Mouse (Mus musculus) adrenal gland, postnatal 25 days (tissue): Measurements from ENCODE around the gene A730049H05Rik. TPM values are rescaled to one million over a fixed set of nuclear protein-coding genes. Genes with fewer than 3 reads are reported as not detected.

ENCODE experiments used
- DNase-seq: peaks from one replicate; pipeline ENCODE4 v3.0.0; 2021; ENCODE audit warnings: mixed read lengths
- total RNA-seq: library from RNA; stranded (reverse); gene quantifications from 2 replicates; pipeline ENCODE4 v1.2.3, GENCODE M21; 2021

The A730049H05Rik gene
- total RNA-seq, 1 experiment from 2014 or later = 3.0 TPM

GRCm38 (mm10) chr6:92829148-92829547 is 12.9 kb downstream of the A730049H05Rik start:
- DNase-seq = no peak

GRCm38 (mm10) chr6:92831106-92831505 is 14.8 kb downstream of the A730049H05Rik start:
- DNase-seq = no peak

GRCm38 (mm10) chr6:92842000-92842399 is 25.7 kb downstream of the A730049H05Rik start:
- no peak for DNase-seq

- no peak for DNase-seq
These were observed 27.2 kb downstream of the A730049H05Rik start for GRCm38 (mm10) chr6:92843474-92843873.

GRCm38 (mm10) chr6:92845898-92846297 is 29.6 kb downstream of the A730049H05Rik start:
- DNase-seq = no peak

- peak; percentile 22 for DNase-seq
These were observed 30.3 kb downstream of the A730049H05Rik start for GRCm38 (mm10) chr6:92846614-92847013.

- DNase-seq = no peak
These were observed 32.9 kb downstream of the A730049H05Rik start for GRCm38 (mm10) chr6:92849208-92849607.

GRCm38 (mm10) chr6:92850250-92850649 is 34.0 kb downstream of the A730049H05Rik start:
- peak; percentile 39 for DNase-seq

- no peak for DNase-seq
These were observed 38.6 kb downstream of the A730049H05Rik start for GRCm38 (mm10) chr6:92854873-92855272.

GRCm38 (mm10) chr6:92857761-92858160 is 41.5 kb downstream of the A730049H05Rik start:
- DNase-seq = no peak

GRCm38 (mm10) chr6:92858721-92859510 is 42.6 kb downstream of the A730049H05Rik start:
- DNase-seq = no peak

- DNase-seq = no peak
These were observed 44.1 kb downstream of the A730049H05Rik start for GRCm38 (mm10) chr6:92860285-92860912.

GRCm38 (mm10) chr6:92862599-92862998 is 46.3 kb downstream of the A730049H05Rik start:
- DNase-seq = no peak

GRCm38 (mm10) chr6:92869089-92869581 is 52.9 kb downstream of the A730049H05Rik start, which contains the start of gene Gm15737:
Gm15737 (plus strand) TSS chr6:92869357.
- DNase-seq = no peak

GRCm38 (mm10) chr6:92869582-92870219 is 53.4 kb downstream of the A730049H05Rik start:
- DNase-seq = no peak

- DNase-seq = no peak
These were observed 55.5 kb downstream of the A730049H05Rik start for GRCm38 (mm10) chr6:92871813-92872212.

GRCm38 (mm10) chr6:92872766-92873165 is 56.5 kb downstream of the A730049H05Rik start:
- DNase-seq = no peak

GRCm38 (mm10) chr6:92874854-92875253 is 58.6 kb downstream of the A730049H05Rik start:
- no peak for DNase-seq

GRCm38 (mm10) chr6:92875340-92875739 is 59.1 kb downstream of the A730049H05Rik start:
- no peak for DNase-seq

- no peak for DNase-seq
These were observed 59.8 kb downstream of the A730049H05Rik start for GRCm38 (mm10) chr6:92876121-92876520.

GRCm38 (mm10) chr6:92877236-92877635 is 61.0 kb downstream of the A730049H05Rik start:
- DNase-seq = no peak

GRCm38 (mm10) chr6:92878771-92879170 is 62.5 kb downstream of the A730049H05Rik start:
- DNase-seq = no peak
